Comparison of ENCODE assay signal across 8 mouse cellular contexts in genomic region chr17:24687599-24687998, GRCm38 (mm10). TPM values are rescaled to one million over a fixed set of nuclear protein-coding genes. Genes with fewer than 3 reads are reported as not detected.
A peak's percentile ranks its signal among the peaks of the same experiment; 100 is the strongest.
DNase-seq lines count a peak whose midpoint lies in the region; ATAC-seq and TF ChIP-seq lines count a peak whose summit lies in the region.

No protein-coding gene starts in this region.

- H3K9ac ChIP-seq in liver, embryonic 11.5 days (ENCODE audit: low read depth, low read length) = peak overlapping the region; percentile 43; the same call in 1 of the 2 replicates

- DNase-seq in testis, postnatal 10 days (ENCODE audit: low spot score) = no peak
- DNase-seq in liver, embryonic 11.5 days (ENCODE audit: low spot score) = no peak
- no peak for DNase-seq in right cerebral cortex, adult 2 months (ENCODE audit: low spot score in 2 of 2)
- no peak for DNase-seq in adrenal gland, postnatal 25 days

- peaks cover 14% of the 10 kb centered on the region; the same call in 1 of the 2 replicates for H3K9me3 ChIP-seq in erythroblast, embryonic 14.5 days (ENCODE audit: control insufficient read depth, low read length)
- no peaks in the 10 kb centered on the region for H3K9me3 ChIP-seq in liver, embryonic 11.5 days (ENCODE audit: control insufficient read depth, low read length)

- peaks cover 63% of the 10 kb centered on the region for H3K27me3 ChIP-seq in erythroblast, embryonic 14.5 days (ENCODE audit: control insufficient read depth)
- no peaks in the 10 kb centered on the region for H3K27me3 ChIP-seq in testis, adult 2 months (ENCODE audit: control insufficient read depth, insufficient read depth, low read length)
- H3K27me3 ChIP-seq in liver, embryonic 11.5 days (replicated peaks; ENCODE audit: control insufficient read depth, insufficient read depth, low read length) = peaks cover 49% of the 10 kb centered on the region

- H3K4me2 ChIP-seq in liver, embryonic 11.5 days = peak overlapping the region; percentile 82

- no peak for ATAC-seq in erythroblast, adult 5-6 weeks (replicated peaks; ENCODE audit: low FRiP score, poor library complexity, severe bottlenecking)
- ATAC-seq in liver, embryonic 11.5 days (replicated peaks; ENCODE audit: low FRiP score) = no peak
- ATAC-seq in granulocyte monocyte progenitor cell, adult 5-6 weeks (replicated peaks; ENCODE audit: poor library complexity, severe bottlenecking) = no peak

- no peak overlapping the region for H3K27ac ChIP-seq in testis, adult 2 months (ENCODE audit: control insufficient read depth, insufficient read depth, low read depth, low read length)
- no peak overlapping the region for H3K27ac ChIP-seq in liver, embryonic 11.5 days (ENCODE audit: low read depth, low read length)

- WGBS in liver, embryonic 11.5 days = 18% methylated on average over 23 of the region's 23 CpGs

- peaks cover 35% of the 10 kb centered on the region for H3K4me1 ChIP-seq in erythroblast, embryonic 14.5 days (ENCODE audit: control insufficient read depth)
- peaks cover 23% of the 10 kb centered on the region for H3K4me1 ChIP-seq in testis, adult 2 months (ENCODE audit: control insufficient read depth, insufficient read depth, low read length)
- peaks cover 21% of the 10 kb centered on the region for H3K4me1 ChIP-seq in liver, embryonic 11.5 days (replicated peaks; ENCODE audit: control insufficient read depth, insufficient read depth, low read length)

- H3K36me3 ChIP-seq in erythroblast, embryonic 14.5 days (ENCODE audit: control insufficient read depth) = peaks cover 7% of the 10 kb centered on the region
- H3K36me3 ChIP-seq in testis, adult 2 months (ENCODE audit: control insufficient read depth, insufficient read depth, low read length) = no peaks in the 10 kb centered on the region
- H3K36me3 ChIP-seq in liver, embryonic 11.5 days (ENCODE audit: control insufficient read depth, insufficient read depth, low read length) = peaks cover under 1% of the 10 kb centered on the region; the same call in 1 of the 2 replicates

- peak overlapping the region; percentile 52 for H3K4me3 ChIP-seq in erythroblast, embryonic 14.5 days (replicated peaks)
- peak overlapping the region; percentile 76 for H3K4me3 ChIP-seq in testis, adult 2 months (ENCODE audit: control insufficient read depth, low read depth, low read length)
- H3K4me3 ChIP-seq in liver, embryonic 11.5 days (ENCODE audit: low read depth, low read length) = peak overlapping the region; percentile 52

- TF ChIP-seq POLR2A in testis, adult 2 months (IDR thresholded peaks at IDR 0.05; ENCODE audit: control insufficient read depth, low read depth, low read length) = no peak

- TF ChIP-seq CTCF in testis, adult 2 months (IDR thresholded peaks at IDR 0.05; ENCODE audit: control insufficient read depth, insufficient read depth, insufficient replicate concordance, low read depth, low read length) = no peak

RNA-seq across cellular contexts. Expression of gene Syngr3, which starts 2.2 kb away (rescaled TPM):
- not detected in 2 replicates for polyA plus RNA-seq in erythroblast, embryonic 14.5 days (2012)
- not detected in 2 replicates for total RNA-seq in erythroblast, adult 5-6 weeks (2015; ENCODE audit: low replicate concordance)
- total RNA-seq in erythroblast, adult 5-6 weeks (2017; ENCODE audit: low replicate concordance) = not detected in 2 replicates
- polyA plus RNA-seq in testis, adult 2 months (2012; rRNA removed) = 0.20 and 0.30 TPM in 2 replicates
- 0.26 and 0.49 TPM in 2 replicates for polyA plus RNA-seq in liver, embryonic 11.5 days (2014; fragmentation: Nextera tagmentation; extraction: Ambion mirVana)
- total RNA-seq in adrenal gland, postnatal 25 days (2021) = 1.2 and 2.1 TPM in 2 replicates
- total RNA-seq in granulocyte monocyte progenitor cell, adult 5-6 weeks (2014; fragmentation: Nextera tagmentation) = not detected in 2 replicates
- not detected in 2 replicates for total RNA-seq in granulocyte monocyte progenitor cell, adult 5-6 weeks (2017)

RNA-seq across cellular contexts. Expression of gene Gfer, which starts 8.4 kb away (rescaled TPM):
- 6.4 and 9.0 TPM in 2 replicates for polyA plus RNA-seq in erythroblast, embryonic 14.5 days (2012)
- 2.7 and 6.3 TPM in 2 replicates for total RNA-seq in erythroblast, adult 5-6 weeks (2015; ENCODE audit: low replicate concordance)
- 3.0 and 7.2 TPM in 2 replicates for total RNA-seq in erythroblast, adult 5-6 weeks (2017; ENCODE audit: low replicate concordance)
- polyA plus RNA-seq in testis, adult 2 months (2012; rRNA removed) = 144 and 150 TPM in 2 replicates
- 64.2 and 74.7 TPM in 2 replicates for polyA plus RNA-seq in liver, embryonic 11.5 days (2014; fragmentation: Nextera tagmentation; extraction: Ambion mirVana)
- 30.5 and 33.5 TPM in 2 replicates for total RNA-seq in adrenal gland, postnatal 25 days (2021)
- total RNA-seq in granulocyte monocyte progenitor cell, adult 5-6 weeks (2014; fragmentation: Nextera tagmentation) = 28.9 and 33.2 TPM in 2 replicates
- 45.1 and 64.0 TPM in 2 replicates for total RNA-seq in granulocyte monocyte progenitor cell, adult 5-6 weeks (2017)

RNA-seq across cellular contexts. Expression of gene Noxo1, which starts 8.4 kb away (rescaled TPM):
- polyA plus RNA-seq in erythroblast, embryonic 14.5 days (2012) = 0.02 TPM in 1 of 2 replicates, not detected in the other
- not detected in 2 replicates for total RNA-seq in erythroblast, adult 5-6 weeks (2015; ENCODE audit: low replicate concordance)
- total RNA-seq in erythroblast, adult 5-6 weeks (2017; ENCODE audit: low replicate concordance) = not detected in 2 replicates
- 62.1 and 63.2 TPM in 2 replicates for polyA plus RNA-seq in testis, adult 2 months (2012; rRNA removed)
- polyA plus RNA-seq in liver, embryonic 11.5 days (2014; fragmentation: Nextera tagmentation; extraction: Ambion mirVana) = 0.56 and 0.58 TPM in 2 replicates
- 4.5 and 6.5 TPM in 2 replicates for total RNA-seq in adrenal gland, postnatal 25 days (2021)
- 1.4 TPM in 1 of 2 replicates, not detected in the other for total RNA-seq in granulocyte monocyte progenitor cell, adult 5-6 weeks (2014; fragmentation: Nextera tagmentation)
- total RNA-seq in granulocyte monocyte progenitor cell, adult 5-6 weeks (2017) = 0.60 and 2.1 TPM in 2 replicates

RNA-seq across cellular contexts. Expression of gene Zfp598, which starts 18.1 kb away (rescaled TPM):
- 7.3 and 7.6 TPM in 2 replicates for polyA plus RNA-seq in erythroblast, embryonic 14.5 days (2012)
- 3.7 and 7.9 TPM in 2 replicates for total RNA-seq in erythroblast, adult 5-6 weeks (2015; ENCODE audit: low replicate concordance)
- total RNA-seq in erythroblast, adult 5-6 weeks (2017; ENCODE audit: low replicate concordance) = 4.0 and 4.3 TPM in 2 replicates
- 45.4 and 50.0 TPM in 2 replicates for polyA plus RNA-seq in testis, adult 2 months (2012; rRNA removed)
- polyA plus RNA-seq in liver, embryonic 11.5 days (2014; fragmentation: Nextera tagmentation; extraction: Ambion mirVana) = 37.4 and 38.3 TPM in 2 replicates
- 53.9 and 54.7 TPM in 2 replicates for total RNA-seq in adrenal gland, postnatal 25 days (2021)
- total RNA-seq in granulocyte monocyte progenitor cell, adult 5-6 weeks (2014; fragmentation: Nextera tagmentation) = 18.2 and 40.4 TPM in 2 replicates
- total RNA-seq in granulocyte monocyte progenitor cell, adult 5-6 weeks (2017) = 16.1 and 17.8 TPM in 2 replicates

RNA-seq across cellular contexts. Expression of gene Tbl3, which starts 19.9 kb away (rescaled TPM):
- polyA plus RNA-seq in erythroblast, embryonic 14.5 days (2012) = 1.1 and 1.8 TPM in 2 replicates
- 0.58 and 5.9 TPM in 2 replicates for total RNA-seq in erythroblast, adult 5-6 weeks (2015; ENCODE audit: low replicate concordance)
- total RNA-seq in erythroblast, adult 5-6 weeks (2017; ENCODE audit: low replicate concordance) = 4.3 and 11.9 TPM in 2 replicates
- polyA plus RNA-seq in testis, adult 2 months (2012; rRNA removed) = 85.4 and 89.5 TPM in 2 replicates
- 102 and 109 TPM in 2 replicates for polyA plus RNA-seq in liver, embryonic 11.5 days (2014; fragmentation: Nextera tagmentation; extraction: Ambion mirVana)
- total RNA-seq in adrenal gland, postnatal 25 days (2021) = 33.3 and 39.6 TPM in 2 replicates
- 39.5 and 44.5 TPM in 2 replicates for total RNA-seq in granulocyte monocyte progenitor cell, adult 5-6 weeks (2014; fragmentation: Nextera tagmentation)
- 44.1 and 54.9 TPM in 2 replicates for total RNA-seq in granulocyte monocyte progenitor cell, adult 5-6 weeks (2017)
